Mouse (Mus musculus) forebrain, postnatal 0 days (tissue): ENCODE results near the gene Tmub1. TPM values are rescaled to one million over a fixed set of nuclear protein-coding genes. Genes with fewer than 3 reads are reported as not detected.

Source experiments
- ATAC-seq: fragments of 200-750 bp; cut with Nextera tagmentation; 2 replicates; pipeline ENCODE4 v1.8.0; 2017; ENCODE audit warnings: mild to moderate bottlenecking, moderate library complexity
- DNase-seq: peaks from one replicate; pipeline ENCODE4 v3.0.0-alpha.2; 2015
- H3K27ac ChIP-seq: fragments of 300-500 bp; sonication (generic); 2 replicates; pipeline ENCODE4 v1.5.1; 2014; ENCODE audit warnings: low read depth, mild to moderate bottlenecking, antibody characterized with exemption, low read length, moderate library complexity, mixed read lengths
- H3K27me3 ChIP-seq: fragments of 300-500 bp; sonication (generic); 2 replicates; pipeline ENCODE4 v1.6.1; 2014; ENCODE audit warnings: mild to moderate bottlenecking, low read length, mixed read lengths; ENCODE audit not compliant: insufficient read depth
- H3K36me3 ChIP-seq: fragments of 300-500 bp; sonication (generic); 2 replicates; pipeline ENCODE4 v1.6.1; 2014; ENCODE audit warnings: mild to moderate bottlenecking, moderate library complexity; ENCODE audit not compliant: insufficient read depth
- H3K4me1 ChIP-seq: fragments of 300-500 bp; sonication (generic); 2 replicates; pipeline ENCODE4 v1.6.1; 2014; ENCODE audit warnings: antibody characterized with exemption; ENCODE audit not compliant: insufficient read depth
- H3K4me2 ChIP-seq: fragments of 300-500 bp; sonication (generic); 2 replicates; pipeline ENCODE4 v1.6.1; 2014; ENCODE audit warnings: low read depth, mild to moderate bottlenecking, moderate library complexity
- H3K4me3 ChIP-seq: fragments of 300-500 bp; sonication (generic); 2 replicates; pipeline ENCODE4 v1.5.1; 2014; ENCODE audit warnings: low read depth, low read length, mixed read lengths
- H3K9ac ChIP-seq: fragments of 300-500 bp; sonication (generic); 2 replicates; pipeline ENCODE4 v1.6.1; 2014; ENCODE audit warnings: mild to moderate bottlenecking
- H3K9me3 ChIP-seq: fragments of 300-500 bp; sonication (generic); 2 replicates; pipeline ENCODE4 v1.6.1; 2016; ENCODE audit warnings: low read length
- CTCF ChIP-seq: sonication (generic); IDR thresholded peaks from 2 replicates; pipeline ENCODE4 v1.5.1; 2016; ENCODE audit warnings: antibody characterized with exemption, control low read depth, low read depth
- WGBS: fragments of 180-500 bp; shearing (Covaris S2); extraction: QIAGEN DNeasy Blood & Tissue Kit; methylation state at CpG from one replicate; pipeline ENCODE4 v1.1.7; 2014; 5-methylcytosine and 5-hydroxymethylcytosine counted together
- polyA plus RNA-seq: library from polyadenylated mRNA; unstranded; fragments of >200 nt; fragmentation: Nextera tagmentation; extraction: Ambion mirVana; gene quantifications from 2 replicates; pipeline ENCODE4 v1.2.1, GENCODE M21; 2015
- total RNA-seq: library from RNA; depleted of rRNA; stranded (reverse); fragments of >200 nt; gene quantifications from 2 replicates; pipeline ENCODE4 v1.2.3, GENCODE M21; 2014

The Tmub1 gene
- total and polyA plus RNA-seq, 2 experiments from 2014 or later, result 34.3 to 56.7 TPM

DNA sequence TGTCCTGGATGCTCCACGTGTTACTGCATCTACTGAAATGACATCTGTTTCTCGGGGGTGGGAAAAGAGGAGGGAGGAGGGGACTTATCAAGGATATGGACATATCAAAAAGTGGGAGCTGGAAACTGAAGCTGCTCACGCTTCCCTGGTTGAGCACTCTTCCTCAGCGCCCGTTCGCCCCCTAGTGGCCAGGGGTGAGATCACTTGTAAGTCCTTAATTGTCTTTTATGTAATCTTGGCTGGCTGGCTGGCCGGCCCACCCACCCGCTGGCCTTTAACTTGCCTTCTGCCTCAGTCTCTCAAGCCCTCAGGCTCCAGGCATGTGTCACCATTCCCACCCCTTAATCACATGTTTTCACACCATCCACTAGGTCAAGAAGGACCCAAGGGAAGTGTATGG, 38.4 kb upstream of the Tmub1 start:
- peak; percentile 92 for TF ChIP-seq CTCF
- H3K27me3 ChIP-seq, result no peaks in the 10 kb centered on the region; the same call in 1 of the 2 replicates
- no peak overlapping the region for H3K27ac ChIP-seq
- no peak overlapping the region for H3K9ac ChIP-seq
- no peak overlapping the region for H3K4me2 ChIP-seq
- DNase-seq, result peak; percentile 91
- H3K4me3 ChIP-seq, result no peak overlapping the region
- H3K9me3 ChIP-seq, result no peaks in the 10 kb centered on the region
- H3K4me1 ChIP-seq, result peaks cover 7% of the 10 kb centered on the region; the same call in 1 of the 2 replicates
- peak; percentile 30 for ATAC-seq
- peaks cover 60% of the 10 kb centered on the region for H3K36me3 ChIP-seq
- WGBS, result 3% methylated on average over 8 of the region's 8 CpGs

DNA sequence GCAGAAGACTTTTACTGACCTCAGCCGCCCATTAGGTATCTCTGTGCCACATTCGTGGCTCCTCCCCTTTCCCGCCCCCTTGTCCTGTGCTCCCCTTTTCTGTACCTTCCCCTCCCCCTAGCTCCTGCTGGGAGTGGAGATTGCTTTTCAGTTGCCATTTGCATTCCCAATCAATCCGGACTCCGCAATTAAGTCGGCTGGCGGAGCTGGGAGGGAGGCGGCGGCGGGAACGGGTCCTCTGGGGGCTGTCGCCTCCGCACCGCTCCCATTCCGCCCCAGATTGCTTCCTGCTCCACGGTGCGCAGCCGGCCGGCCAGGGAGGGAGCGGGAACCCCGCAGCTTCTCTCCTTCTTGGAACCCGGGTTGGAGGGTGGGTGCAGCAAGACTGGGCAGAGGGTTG, 37.3 kb upstream of the Tmub1 start:
- no peak overlapping the region for H3K4me3 ChIP-seq
- 20% methylated on average over 22 of the region's 22 CpGs for WGBS
- no peak for ATAC-seq

DNA sequence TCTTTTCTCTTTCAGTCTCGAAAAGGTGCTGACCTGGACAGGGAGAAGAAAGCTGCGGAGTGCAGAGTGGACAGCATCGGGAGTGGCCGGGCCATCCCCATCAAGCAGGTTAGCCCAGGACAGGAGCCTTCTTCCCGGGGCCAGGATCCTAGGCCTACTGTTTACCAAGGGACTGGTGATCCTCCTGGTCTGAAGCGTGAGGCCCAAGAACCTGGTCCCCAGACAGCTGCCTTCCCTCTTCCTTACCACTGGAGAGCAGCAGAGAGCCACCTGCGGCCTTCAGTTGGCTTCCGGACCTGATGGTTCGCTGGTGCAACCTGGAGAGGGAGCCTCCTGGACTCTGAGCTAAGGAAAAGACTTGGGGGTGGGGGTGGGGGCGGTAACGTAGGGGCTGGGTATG, 35.7 kb upstream of the Tmub1 start:
- H3K4me2 ChIP-seq, result no peak overlapping the region
- 20% methylated on average over 11 of the region's 11 CpGs for WGBS
- TF ChIP-seq CTCF, result peak; percentile 90
- peaks cover 61% of the 10 kb centered on the region for H3K36me3 ChIP-seq
- H3K9me3 ChIP-seq, result no peaks in the 10 kb centered on the region
- peaks cover 7% of the 10 kb centered on the region; the same call in 1 of the 2 replicates for H3K4me1 ChIP-seq
- DNase-seq (peak; percentile 83), ATAC-seq (peak; percentile 59)
- H3K9ac ChIP-seq, result no peak overlapping the region
- no peak overlapping the region for H3K4me3 ChIP-seq
- no peak overlapping the region for H3K27ac ChIP-seq
- H3K27me3 ChIP-seq, result no peaks in the 10 kb centered on the region

More for the DNA sequence above, 37.3 kb upstream of the Tmub1 start:
- no peak for DNase-seq
- peaks cover 60% of the 10 kb centered on the region for H3K36me3 ChIP-seq
- no peak overlapping the region for H3K27ac ChIP-seq
- H3K9ac ChIP-seq, result no peak overlapping the region
- H3K9me3 ChIP-seq, result no peaks in the 10 kb centered on the region
- TF ChIP-seq CTCF, result no peak
- peak overlapping the region; percentile 31 for H3K4me2 ChIP-seq
- peaks cover 7% of the 10 kb centered on the region; the same call in 1 of the 2 replicates for H3K4me1 ChIP-seq
- no peaks in the 10 kb centered on the region; the same call in 1 of the 2 replicates for H3K27me3 ChIP-seq

DNA sequence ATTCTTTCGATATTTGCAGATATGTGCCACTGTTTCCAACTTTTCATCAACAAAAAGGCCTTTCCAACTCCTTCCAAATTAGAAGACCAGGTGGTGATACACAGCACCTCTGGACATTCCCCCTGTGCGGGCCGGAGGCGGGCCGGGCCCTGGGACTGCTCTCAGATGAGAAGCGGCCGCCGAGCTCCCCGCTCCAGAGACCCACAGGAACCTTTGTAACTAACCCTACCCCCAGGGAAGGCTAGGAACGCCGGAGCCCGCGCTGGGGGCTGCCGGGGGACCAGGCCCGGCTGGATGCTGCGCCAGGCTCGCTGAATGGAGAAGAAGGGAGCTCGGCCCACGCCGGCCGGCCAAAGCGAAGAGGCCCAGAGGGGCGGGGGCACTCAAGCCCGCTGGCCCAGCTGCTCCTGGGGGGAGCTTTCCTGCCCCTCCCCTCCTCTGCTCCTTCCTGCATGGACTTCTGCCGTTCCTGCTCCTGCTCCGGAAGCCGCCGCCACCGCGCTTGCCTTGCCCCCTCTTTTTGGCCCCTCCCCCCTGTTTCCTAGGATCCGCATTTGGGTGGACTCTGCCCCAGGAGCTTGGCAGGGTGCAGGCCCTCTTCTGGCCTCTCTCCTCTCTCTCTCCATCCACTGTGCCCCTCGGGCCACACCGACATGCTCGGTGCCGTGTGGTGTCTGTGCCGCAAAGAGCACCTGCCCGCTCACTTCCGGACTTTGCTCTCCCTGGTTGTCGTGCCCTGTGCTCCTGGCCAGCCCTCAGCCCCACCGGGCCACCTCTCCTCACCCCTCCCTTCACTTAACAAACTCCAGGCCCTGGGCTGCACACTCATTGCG, 34.8 kb upstream of the Tmub1 start:
- H3K27ac ChIP-seq, result no peak overlapping the region
- DNase-seq (no peak), ATAC-seq (no peak)
- no peak overlapping the region for H3K4me2 ChIP-seq
- TF ChIP-seq CTCF, result no peak
- H3K9me3 ChIP-seq, result no peaks in the 10 kb centered on the region
- H3K27me3 ChIP-seq, result no peaks in the 10 kb centered on the region
- peaks cover 62% of the 10 kb centered on the region for H3K36me3 ChIP-seq
- peaks cover 7% of the 10 kb centered on the region; the same call in 1 of the 2 replicates for H3K4me1 ChIP-seq
- no peak overlapping the region for H3K9ac ChIP-seq
- 51% methylated on average over 32 of the region's 41 CpGs for WGBS
- H3K4me3 ChIP-seq, result no peak overlapping the region

- Histone ChIP-seq H3K9me3 (no peaks in the 10 kb centered on the region), H3K4me3 (no peak overlapping the region), H3K27ac (no peak overlapping the region), H3K27me3 (no peaks in the 10 kb centered on the region), H3K4me2 (no peak overlapping the region), H3K4me1 (peaks cover 7% of the 10 kb centered on the region; the same call in 1 of the 2 replicates), H3K36me3 (peaks cover 68% of the 10 kb centered on the region), H3K9ac (no peak overlapping the region)
- peak; percentile 71 for ATAC-seq
- peak; percentile 82 for DNase-seq
- TF ChIP-seq CTCF, result peak; percentile 77
- WGBS, result 5% methylated on average over 4 of the region's 4 CpGs
These were observed 34.0 kb upstream of the Tmub1 start for GRCm38 (mm10) chr5:24481647-24482046.

DNA sequence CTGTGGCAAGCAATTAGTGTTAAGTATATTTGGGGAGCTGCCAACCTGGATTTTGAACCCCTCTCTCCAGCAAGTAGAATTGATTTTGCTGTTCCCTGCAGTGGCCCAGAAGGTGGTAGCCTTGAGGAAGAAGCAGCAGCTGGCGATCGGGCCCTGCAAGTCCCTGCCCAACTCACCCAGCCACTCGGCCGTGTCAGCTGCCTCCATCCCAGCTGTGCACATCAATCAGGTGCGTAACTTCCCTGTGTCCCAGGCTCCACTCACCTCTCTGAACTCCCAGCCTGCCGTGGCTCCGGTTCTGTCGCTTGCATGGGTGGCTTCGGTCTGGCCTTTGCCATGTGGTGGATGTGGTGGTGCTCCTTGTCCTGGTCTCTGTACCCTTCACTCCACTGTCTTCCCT, 30.3 kb upstream of the Tmub1 start:
- TF ChIP-seq CTCF, result no peak
- ATAC-seq, result no peak
- DNase-seq, result no peak
- no peak overlapping the region for H3K4me2 ChIP-seq
- H3K27ac ChIP-seq, result no peak overlapping the region
- no peak overlapping the region for H3K9ac ChIP-seq
- H3K4me3 ChIP-seq, result no peak overlapping the region
- no peaks in the 10 kb centered on the region for H3K9me3 ChIP-seq
- no peaks in the 10 kb centered on the region for H3K4me1 ChIP-seq
- H3K36me3 ChIP-seq, result peaks cover 58% of the 10 kb centered on the region
- no peaks in the 10 kb centered on the region for H3K27me3 ChIP-seq
- 92% methylated on average over 9 of the region's 9 CpGs for WGBS

DNA sequence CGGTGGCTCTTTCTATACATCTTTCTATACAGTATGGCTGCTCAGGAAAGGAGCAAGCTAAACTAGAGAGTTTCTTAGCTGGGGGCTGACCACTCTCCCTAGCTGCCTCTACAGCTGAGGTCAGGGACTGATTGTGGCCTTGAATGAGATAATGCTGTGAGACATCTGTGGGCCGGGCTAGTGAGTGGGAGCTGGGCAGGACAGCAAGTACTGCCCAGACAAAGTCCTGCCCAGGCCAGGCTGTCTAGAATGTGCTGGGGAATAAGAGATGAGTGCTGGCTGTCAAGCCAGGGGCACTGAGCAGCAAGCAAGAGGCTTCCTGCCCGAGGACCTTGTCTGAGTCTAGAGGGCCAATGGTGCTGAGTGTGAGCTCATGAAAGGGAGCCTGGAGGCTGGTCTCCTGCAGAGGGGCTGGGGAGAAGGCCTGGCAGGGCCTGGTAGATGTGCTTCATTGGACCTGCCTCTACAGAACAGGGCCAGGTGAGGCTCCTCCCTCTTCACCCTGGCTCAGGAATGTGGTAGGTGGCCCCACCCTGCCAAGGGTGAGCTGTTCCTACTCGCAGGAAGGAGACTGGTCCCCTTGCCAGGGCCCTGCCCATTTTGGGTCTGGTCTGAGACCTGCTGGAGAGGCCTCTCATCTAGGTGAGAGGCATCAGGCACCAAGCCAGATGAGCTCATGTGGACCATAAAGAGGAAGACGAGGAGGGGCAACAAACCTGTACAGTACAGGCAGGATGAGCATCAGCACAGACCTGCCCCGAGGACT, 28.0 kb upstream of the Tmub1 start:
- WGBS, result 73% methylated on average over 6 of the region's 6 CpGs
- no peaks in the 10 kb centered on the region for H3K27me3 ChIP-seq
- no peak overlapping the region for H3K4me3 ChIP-seq
- no peak overlapping the region; the same call in 1 of the 2 replicates for H3K4me2 ChIP-seq
- DNase-seq, result no peak
- ATAC-seq, result no peak
- H3K4me1 ChIP-seq, result no peaks in the 10 kb centered on the region
- no peak for TF ChIP-seq CTCF
- no peak overlapping the region for H3K9ac ChIP-seq
- H3K27ac ChIP-seq, result no peak overlapping the region
- no peaks in the 10 kb centered on the region for H3K9me3 ChIP-seq
- peaks cover 42% of the 10 kb centered on the region for H3K36me3 ChIP-seq
